Mouse (Mus musculus): ENCODE data around the gene Robo2.

GRCm38 (mm10) chr16:74061951-74062350 lies 349.7 kb downstream of the Robo2 start:
- no peak for TF ChIP-seq CTCF (conservative IDR thresholded peaks at IDR 0.05; ENCODE audit: low read length)
- TF ChIP-seq POU5F1 (IDR thresholded peaks at IDR 0.05; ENCODE audit: borderline replicate concordance, low read length): no peak
- TF ChIP-seq NANOG (IDR thresholded peaks at IDR 0.05; ENCODE audit: borderline replicate concordance, low read length): no peak

All from E14TG2a.4 (cell line).